Mouse (Mus musculus) C3H10T1/2 (cell line): Measurements from ENCODE around the gene Scgb2b11. TPM values are rescaled to one million over a fixed set of nuclear protein-coding genes. Genes with fewer than 3 reads are reported as not detected.

ENCODE experiments used
- polyA plus RNA-seq, 2 experiments: library from polyadenylated mRNA; unstranded; fragments of >200 nt; fragmentation: generic; extraction: Trizol; gene quantifications; one replicate each; pipeline ENCODE4 v1.2.1; 2012; ENCODE audit warnings: missing spikeins in 2 of 2

Scgb2b11 gene
- polyA plus RNA-seq, result not detected

GRCm38 (mm10) chr7:32211045-32211444 is at the start of gene Scgb2b11:
Gene Scgb2b11 (minus strand): TSS chr7:32211145.

DNA sequence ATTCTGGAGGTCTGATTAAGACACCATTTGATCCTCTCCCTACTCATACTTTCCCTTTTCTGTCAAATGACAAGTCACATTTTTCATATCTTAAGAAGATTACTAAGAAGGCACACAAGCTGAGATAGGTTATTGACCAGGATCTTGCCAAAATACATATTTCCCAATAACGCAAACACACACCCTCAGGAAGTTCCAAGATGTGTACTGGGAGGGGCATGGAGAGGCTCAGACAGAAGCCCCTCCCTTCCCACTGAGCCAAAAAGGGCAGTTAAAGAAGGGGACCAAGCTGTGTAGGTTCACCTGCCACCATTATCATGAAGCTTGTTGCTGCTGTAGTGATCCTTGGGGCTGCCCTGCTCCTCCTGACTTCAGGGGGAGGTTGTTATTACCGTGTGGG is 11.6 kb upstream of the Scgb2b11 start, which contains the start of gene Scgb1b11:
Scgb1b11 (plus strand) TSS at position 301 of the 400 bp plus-strand sequence.

Other genes with a start within 250 kb of the Scgb2b11 start
- gene Scgb1b10, start 110.3 kb downstream of the Scgb2b11 start, polyA plus RNA-seq, result not detected
- not detected for gene Scgb1b11, start 11.7 kb upstream of the Scgb2b11 start, polyA plus RNA-seq
- gene Scgb2b12, start 116.1 kb upstream of the Scgb2b11 start, polyA plus RNA-seq, result not detected
- not detected for gene Scgb1b12, start 123.0 kb upstream of the Scgb2b11 start, polyA plus RNA-seq
- gene Scgb1b29, start 230.4 kb upstream of the Scgb2b11 start, polyA plus RNA-seq, result not detected